Mouse (Mus musculus): ENCODE data around the gene Ripor2. TPM values are rescaled to one million over a fixed set of nuclear protein-coding genes. Genes with fewer than 3 reads are reported as not detected.

The Ripor2 gene
- 16.3 and 18.6 TPM in 2 replicates for polyA plus RNA-seq (2015; fragmentation: Nextera tagmentation; extraction: Ambion mirVana)

DNA sequence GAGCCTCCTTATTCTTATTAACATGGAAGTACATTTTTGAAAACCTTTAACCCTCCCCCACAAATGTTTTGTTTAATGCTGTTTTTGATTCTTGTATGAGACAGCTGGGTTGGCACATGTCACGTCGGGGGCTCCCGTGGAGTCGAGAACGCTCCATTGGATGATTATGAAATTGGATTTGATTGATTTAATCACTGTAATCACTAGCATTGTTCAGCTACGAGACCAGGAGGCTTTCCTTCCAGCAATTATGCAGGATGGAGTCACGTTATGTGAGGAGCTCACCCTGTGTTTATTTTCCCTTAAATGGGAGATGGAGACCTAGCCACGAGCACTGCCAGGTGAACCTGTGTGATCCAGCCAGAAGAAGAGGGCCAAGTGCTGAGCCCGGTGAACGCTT, at the start of gene Ripor2:
TSS of gene Ripor2 (plus strand) at position 357 of the 400 bp plus-strand sequence.
- DNase-seq (ENCODE audit: low spot score), result no peak

DNA sequence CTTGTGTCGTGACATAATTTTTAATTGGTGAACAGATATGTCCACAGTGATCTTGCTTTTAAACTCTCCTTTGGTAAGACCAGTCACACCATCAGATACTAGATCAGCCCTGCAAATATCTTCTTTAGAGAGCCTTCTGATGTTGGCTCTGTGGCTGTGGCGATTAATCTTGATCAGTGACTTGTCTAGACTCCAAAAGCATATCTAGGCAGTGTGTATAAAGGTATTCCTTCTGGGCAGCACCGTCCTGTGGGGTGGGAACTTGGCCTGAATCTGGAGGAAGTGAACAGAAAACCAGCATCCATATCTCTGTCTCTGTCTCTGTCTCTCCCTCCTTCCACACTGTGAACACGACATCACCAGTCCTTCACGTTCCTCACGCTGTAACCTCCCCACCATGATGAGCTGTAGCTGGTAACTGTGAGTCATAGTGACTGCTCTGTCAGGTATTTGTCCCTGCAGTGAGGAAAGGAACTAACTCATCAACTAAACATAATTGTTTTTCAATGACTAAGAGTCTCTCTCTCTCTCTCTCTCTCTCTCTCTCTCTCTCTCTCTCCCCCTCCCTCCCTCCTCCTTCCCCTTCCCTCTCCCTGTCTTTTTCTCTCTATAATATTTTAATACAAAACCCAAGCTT, 45.3 kb upstream of the Ripor2 start:
- no peak for DNase-seq (ENCODE audit: low spot score)

DNA sequence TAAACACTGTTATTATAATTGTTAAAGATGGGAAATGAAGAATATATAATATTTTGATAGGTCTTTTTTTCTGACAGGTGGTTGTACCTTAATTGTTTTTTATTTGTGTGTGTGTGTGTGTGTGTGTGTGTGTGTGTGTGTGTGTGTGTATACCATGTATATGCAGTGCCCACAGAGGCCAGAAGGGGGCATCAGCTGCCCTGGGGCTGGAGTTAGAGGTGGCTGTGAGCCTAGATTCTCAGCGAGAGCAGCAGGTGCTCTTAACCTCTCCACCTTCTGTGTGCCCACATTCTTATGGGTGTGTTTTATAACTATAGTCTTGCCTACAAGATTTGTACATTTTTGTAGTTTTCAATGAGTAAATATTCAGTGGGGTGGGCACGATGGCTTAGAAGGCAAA, 44.0 kb upstream of the Ripor2 start:
- no peak for DNase-seq (ENCODE audit: low spot score)

DNA sequence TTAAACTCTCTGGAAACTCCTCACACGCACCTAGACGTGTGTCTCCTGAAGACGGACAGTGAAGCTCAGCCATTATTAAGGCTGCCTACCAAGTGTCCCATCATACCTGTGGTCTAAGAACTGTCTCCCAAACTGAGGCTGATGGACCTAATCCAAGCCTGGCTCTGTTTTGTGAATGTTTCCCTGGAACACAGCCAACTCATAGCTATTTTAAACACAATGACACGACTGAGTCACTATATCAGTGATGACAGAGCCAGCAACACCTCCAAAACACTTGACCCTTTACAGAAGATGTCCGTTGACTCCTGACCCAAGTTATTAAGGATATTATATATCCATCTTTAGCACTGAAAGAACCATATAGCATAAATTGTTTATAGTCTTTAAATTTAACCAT, 43.0 kb upstream of the Ripor2 start:
- DNase-seq (ENCODE audit: low spot score), result no peak

DNA sequence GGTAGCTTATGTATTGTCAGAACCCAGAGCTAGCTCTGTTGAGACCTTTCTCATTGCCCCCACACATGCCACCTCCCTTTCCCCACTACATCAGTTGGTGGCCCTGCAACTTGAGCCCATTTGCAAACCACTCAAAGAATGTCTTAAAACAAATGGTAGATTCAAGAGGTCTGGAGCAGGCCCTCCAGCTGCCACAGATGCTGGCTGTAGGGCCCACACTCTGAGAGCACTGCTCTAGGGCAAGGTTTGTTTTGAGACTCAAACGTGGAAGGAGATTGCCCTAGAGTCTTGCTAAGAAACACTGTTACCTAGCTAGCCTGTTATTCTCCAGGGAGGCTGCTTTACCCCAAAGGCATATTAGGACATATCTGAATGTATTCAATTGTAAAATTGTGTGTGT, 36.3 kb upstream of the Ripor2 start:
- DNase-seq (ENCODE audit: low spot score), result no peak

DNA sequence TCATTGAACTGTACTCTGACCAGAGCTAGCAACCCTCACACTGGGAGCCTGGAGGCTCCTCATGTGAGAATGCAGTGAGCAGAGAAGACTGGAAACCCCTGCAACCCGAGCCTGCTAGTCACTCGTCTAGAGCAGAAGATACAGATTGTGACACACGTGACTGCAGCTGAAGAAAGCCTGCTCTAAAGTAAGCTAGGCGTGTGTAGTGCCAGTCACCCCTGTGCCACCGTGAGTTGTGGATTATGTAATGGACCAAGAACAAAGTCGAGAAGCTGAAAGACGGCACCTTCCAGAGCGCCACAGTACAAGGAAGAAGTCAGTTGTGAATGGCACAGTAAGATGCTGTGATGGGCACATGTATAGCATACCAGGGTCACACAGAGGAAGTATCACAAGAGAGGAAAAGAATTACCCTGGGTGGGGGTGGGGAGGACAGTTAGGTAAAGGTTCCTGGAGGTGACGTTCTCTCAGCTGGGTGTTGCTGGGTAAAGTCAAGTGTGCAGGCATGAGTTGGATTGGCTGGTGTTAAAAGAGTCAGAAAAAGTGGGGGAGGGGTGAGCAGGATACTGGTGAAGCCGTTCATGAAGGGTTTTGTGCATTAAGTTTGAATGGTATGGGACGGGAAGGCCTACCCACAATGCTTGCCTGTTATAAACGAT, 35.1 kb upstream of the Ripor2 start:
- DNase-seq (ENCODE audit: low spot score), result peak; percentile 91

DNA sequence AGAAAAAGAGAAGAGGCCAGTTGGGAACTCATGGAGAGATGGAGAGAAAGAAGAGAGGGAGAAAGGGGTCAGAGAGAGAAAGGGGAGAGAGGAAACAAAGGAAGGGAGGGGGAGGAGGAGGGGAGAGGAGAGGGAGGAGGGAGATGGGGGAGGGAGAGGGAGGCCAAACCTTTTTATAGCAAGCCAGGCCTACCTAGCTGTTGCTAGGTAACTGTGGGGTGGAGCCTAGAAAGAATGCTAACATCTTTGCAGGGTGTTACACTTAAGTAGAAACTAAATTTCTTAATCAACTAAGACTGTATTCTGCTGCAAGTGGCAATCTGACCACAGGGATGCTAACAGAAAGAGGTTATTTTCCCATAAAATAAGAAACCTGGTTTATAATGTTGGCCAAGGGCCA, 33.1 kb upstream of the Ripor2 start:
- peak; percentile 62 for DNase-seq (ENCODE audit: low spot score)

DNA sequence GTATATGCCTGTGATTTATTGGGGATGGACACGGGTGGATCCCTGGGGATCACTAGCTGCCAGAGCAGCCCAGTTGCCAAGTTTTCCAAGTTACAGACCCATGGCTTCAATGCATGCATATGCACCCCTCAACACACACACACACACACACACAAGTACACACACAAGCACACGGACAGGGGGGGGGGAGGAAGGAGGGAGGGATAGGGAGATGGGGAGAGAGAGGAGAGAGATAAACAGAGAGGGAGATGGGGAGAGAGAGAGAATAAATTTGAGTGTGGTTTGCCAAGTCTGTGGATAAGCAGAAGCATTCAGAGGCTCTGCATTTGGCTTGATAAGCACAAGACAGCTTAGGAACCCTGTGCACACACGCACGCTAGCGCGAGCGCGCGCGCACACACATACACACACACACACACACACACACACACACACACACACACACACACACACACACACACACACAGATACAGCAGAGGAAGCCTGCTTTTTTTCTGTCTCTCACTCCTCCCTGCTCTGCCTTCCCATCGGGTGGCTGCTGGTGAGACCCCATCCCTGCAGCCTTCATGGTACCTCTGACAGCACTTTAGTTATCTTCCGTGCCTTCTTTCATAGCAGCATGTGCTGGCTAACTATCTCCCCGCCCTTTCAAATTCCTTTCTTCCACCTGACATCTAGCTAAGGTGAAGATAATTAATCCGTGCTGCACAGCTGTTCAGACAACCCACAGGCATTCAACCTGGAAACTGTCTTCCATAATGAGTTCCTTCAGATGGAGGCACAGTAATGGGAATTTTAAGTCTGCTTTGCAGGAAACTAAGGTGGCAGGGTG, 30.7 kb upstream of the Ripor2 start:
- no peak for DNase-seq (ENCODE audit: low spot score)

DNA sequence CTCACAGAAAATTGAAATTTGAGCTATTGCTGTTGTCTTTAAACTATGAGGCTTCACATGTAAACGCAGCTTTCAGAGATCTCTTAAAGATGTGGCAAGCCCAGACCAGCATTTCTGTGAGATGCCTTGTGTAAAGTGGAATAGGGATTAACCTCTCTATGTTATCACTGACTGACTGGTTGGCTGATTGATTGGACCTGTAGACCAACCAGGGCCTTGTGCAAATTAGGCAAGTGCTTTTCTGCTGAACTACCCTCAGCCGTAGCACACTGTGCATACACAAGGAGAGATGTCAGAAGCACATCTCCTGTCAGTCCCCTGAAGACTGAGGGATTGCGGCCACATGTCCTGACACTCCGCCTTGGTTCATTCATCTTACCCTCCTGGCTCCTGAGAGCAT, 29.9 kb upstream of the Ripor2 start:
- no peak for DNase-seq (ENCODE audit: low spot score)

DNA sequence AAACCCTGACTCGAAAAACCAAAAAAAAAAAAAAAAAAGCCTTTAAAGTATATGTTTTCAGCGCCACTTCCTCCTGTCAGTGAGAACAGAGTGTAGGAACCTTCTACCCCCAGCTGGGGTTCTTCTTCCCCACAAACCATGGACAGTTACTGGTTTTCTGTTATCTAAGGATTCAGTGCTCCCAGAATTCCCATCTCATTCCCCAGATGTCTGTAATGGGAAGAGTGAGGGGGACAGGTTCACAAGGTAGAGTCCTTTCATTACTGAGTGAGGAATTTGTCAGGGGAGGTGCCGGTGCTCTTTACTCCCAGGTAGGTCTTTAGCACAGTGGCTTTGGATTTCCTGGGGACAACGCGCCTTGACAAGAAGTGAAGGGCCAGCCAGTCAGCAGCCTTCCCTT, 20.6 kb upstream of the Ripor2 start:
- no peak for DNase-seq (ENCODE audit: low spot score)

DNA sequence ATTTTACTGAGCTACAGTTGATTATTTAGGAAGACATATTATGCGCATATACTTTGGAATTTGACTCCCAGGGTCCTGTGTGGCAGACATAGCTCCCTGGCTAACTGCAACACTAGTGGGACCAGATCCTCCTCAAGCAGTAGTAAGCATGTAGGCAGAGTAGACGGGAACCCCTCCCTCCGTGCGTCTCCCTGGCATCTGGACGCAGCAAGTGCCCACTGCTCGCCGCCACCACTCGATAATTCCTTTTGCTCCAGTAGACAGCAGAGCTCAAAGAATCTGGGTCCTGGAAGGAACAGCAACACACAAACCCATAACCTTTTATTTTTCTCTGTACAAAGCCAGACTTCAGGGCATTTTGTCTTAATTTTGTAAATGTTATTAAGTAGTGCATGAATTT, 17.3 kb upstream of the Ripor2 start:
- DNase-seq (ENCODE audit: low spot score), result no peak

DNA sequence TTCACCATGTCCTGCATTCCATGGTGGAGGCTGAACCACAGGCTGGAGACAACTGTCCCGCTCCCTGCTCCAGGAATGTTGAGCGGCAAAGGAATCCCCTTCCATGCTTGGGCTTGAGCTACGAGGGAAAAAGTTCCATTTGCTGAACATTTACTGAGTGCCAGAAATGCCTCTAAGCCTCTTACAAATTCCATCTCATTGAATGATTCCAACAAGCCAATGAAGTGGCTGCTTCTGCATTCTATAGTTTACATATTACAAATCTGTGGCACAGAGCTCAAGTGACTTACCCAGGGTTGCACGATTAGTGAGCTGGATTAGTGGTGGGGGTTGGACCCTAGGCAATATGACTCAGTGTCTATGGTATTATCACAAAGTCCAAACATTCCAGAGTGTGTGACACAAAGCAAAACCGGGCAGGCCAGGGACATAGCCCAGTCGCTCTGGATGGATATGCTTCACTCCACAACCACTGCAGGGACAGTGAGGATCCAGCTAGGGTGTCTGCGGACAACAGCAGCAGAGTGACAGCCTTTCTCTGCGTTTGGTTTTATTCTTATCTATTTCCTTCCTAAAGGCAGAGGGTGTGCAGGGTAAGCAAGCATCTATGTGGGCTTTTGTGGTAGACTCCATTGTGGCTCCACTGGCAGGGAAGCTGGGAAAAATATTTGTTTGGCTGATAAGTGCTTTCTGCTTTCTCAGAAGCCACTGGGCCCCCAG, 16.6 kb upstream of the Ripor2 start:
- no peak for DNase-seq (ENCODE audit: low spot score)

DNA sequence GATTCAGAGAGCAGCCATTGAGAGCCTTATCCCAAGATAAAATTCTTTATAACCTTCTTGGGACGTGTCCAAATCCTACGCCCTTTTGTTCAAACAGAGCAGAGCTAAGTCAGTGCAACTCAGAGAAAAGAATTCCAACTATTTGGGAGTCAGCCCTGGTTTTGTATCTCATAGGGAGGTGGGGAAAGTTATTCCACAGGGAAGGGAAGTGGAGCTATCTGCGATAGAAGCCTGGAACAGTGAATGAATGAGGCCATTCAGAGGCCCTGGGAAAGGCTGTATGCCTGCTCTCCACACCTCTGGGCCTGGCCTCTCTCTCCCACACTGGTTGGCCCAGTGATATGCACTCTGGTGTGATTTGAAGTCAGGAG, 16.1 kb upstream of the Ripor2 start:
- DNase-seq (ENCODE audit: low spot score), result no peak

DNA sequence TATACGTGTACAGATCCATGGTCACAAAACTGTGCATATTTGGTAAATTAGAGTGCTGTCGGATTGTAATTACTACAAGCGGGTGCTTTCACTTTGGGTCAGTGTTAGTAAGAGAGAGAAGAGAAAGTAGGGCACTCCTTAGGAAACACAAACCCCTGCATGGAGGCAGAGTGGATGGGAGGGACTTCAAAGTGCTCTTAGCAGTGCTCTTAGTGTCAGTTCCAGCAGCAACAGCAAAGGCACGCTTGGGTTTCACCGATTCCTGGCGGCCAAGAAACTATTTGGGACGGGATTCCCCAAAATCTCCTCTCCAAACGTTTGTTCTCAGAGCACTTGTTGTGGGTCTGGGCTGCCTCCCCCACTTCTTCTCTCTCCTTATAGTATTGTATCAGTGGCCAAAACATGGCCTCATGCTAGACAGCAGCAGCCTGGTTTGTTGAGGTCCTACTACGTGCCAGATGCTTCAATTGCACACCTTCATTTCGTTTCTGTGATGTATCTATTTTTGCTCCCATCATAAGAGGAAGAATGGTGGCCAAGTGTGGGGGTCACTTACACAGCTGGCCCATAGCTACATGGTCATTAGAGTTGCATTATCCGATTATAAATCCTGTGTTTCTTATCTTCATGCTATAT, 14.7 kb upstream of the Ripor2 start:
- DNase-seq (ENCODE audit: low spot score), result no peak

DNA sequence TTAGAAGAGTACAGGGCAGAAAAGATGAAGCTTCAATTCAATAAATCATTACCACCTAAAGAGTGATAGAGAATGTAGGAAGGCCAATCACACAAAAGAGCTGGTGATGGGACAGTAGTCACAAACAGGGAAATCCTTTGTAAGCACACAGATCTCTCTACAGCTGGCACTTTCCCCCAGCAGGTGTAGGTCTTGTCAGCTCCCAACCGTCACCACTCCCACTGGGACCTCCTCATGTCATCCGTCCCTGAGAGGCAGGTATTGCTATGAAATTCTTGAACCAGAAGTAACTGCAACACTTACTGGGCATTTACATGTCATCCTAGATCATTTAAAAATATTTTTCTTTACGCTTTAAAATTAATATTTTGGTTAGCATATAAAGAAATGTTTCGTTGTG, 12.9 kb upstream of the Ripor2 start:
- DNase-seq (ENCODE audit: low spot score), result no peak

DNA sequence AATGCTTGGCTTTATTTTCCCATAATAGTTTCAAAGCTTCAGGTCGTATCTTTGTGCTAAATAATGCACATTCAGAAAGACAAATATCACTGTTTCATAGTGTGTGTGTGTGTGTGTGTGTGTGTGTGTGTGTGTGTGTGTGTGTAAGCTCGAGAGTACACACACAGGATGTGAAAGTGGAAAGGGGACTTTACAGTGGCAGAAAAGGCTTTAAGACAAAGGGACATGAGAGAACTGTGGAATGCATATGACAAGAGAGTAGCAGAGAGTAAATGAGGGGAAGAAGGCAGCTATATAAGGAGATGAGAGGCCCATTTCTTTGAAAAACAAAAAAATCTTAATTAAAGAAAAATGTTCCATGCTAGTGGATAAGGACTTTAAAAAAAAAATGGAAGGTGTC, 11.3 kb upstream of the Ripor2 start:
- DNase-seq (ENCODE audit: low spot score), result no peak

DNA sequence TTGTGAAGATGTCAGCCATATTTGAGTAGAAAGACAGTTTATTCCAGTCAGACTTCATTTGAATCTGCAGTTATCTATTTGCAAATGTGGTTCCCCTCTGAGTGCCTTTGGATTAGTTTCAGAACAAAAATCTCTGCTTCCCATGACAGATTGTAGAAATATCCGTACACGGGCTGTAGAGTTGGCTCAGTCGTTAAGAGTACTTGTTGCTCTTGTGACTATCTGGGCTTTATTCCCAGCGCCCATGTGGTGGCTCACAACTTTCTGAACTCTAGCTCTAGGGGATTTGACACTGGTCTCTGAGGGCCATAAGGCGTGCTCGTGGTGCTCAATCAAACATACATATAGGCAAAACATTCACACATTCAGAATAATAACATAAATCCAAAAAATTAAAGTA, 10.1 kb upstream of the Ripor2 start:
- DNase-seq (ENCODE audit: low spot score), result no peak

DNA sequence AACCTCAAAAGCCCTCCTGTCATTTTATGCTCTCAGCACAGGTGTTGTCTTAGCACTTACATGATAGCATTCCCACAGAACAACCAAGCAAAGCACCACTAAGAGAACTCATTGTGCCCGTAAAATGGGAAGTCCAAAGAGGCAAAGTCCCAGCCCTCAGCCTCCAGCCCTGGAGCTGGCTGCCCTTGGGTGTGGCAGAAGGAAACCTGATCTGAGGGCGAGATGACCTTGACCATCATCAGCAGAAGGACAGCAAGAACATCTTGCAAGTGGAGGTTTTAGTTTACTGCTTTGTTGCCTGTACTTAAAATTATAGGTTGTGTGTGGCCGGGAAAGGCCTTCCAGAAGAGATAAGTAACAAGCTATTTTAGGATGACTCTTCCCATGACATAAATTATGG, 6.9 kb upstream of the Ripor2 start:
- DNase-seq (ENCODE audit: low spot score), result no peak

DNA sequence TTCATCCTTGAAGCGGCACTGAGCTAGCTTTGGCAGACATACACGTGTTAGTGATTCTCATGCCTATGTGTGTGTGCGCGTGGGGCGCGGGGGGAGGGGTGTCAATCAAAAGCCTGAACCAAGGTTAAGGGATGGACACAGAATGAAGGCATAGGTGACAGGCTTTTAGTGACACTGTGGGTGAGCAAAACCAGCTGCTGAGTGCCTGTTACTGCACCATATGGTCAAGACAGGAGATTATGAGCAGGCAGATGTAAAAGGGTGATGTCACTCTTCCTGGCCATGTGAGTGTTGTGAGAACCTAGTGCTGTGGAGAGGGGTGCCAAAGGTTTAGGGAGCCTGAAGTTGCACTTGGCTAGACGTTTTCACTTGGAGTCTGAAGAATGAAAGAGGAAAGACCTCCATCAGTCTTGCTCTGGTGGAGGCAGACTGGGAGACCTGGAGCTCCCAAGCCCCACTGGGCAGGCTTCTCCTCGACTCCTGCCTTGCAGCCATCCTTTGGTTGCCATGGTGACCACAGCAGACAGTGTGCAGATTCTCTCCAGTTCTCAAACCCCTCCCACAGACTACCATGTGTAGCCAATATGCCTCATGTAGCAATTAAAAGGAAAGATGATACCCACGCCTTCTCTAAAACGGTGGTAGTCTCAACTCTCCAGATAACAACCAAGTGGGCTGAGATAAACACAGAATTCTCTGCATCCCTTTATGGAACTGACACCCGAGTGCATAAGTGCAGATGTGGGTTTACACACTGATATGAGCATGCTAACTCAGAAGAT, 5.5 kb upstream of the Ripor2 start:
- DNase-seq (ENCODE audit: low spot score), result no peak

DNA sequence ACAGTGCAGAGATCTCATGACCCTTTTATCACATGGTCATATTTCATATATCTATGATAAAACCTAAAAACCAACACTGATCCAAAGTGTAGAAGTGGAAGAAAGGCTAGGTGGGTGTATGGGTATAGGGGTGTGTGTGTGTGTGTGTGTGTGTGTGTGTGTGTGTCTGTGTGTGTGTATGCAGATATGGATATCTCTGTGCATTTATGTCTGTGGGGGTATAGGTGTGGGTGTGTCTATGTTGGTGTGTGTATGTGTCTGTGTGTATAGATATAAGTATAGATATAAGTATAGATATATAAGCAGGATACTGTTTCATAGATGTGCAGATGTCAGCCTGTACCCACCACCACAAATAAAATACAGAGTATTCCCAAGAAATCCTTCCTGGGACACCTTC, 3.7 kb upstream of the Ripor2 start:
- no peak for DNase-seq (ENCODE audit: low spot score)

DNA sequence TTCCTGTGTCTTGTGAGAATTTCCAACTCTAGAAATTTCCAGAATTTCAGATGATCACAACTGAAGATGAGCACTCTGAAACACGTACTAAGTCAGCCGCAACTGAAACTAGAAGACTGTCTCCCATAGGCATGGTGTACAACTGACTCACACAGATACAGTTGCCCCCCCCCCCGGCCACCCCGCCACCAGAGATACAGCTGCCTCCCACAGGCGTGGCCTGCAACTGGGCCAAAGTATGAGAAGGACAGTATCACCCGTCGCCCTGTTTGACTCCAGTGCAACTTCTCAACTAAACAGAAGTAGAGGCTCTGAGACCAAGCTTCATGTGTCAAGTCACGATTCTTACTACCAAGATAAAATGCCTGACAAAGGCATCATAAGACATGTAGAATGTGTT, 1.2 kb upstream of the Ripor2 start:
- DNase-seq (ENCODE audit: low spot score), result no peak
